Mouse (Mus musculus): ENCODE results near the gene Minpp1. TPM values are rescaled to one million over a fixed set of nuclear protein-coding genes. Genes with fewer than 3 reads are reported as not detected.
"Not testable (repeated sequence)": the region's sequence is repeated elsewhere in the genome, so short reads cannot be mapped to it uniquely, and the experiment has no call there.

Gene Minpp1
- polyA plus RNA-seq, 1 experiment = 19.3 TPM

DNA sequence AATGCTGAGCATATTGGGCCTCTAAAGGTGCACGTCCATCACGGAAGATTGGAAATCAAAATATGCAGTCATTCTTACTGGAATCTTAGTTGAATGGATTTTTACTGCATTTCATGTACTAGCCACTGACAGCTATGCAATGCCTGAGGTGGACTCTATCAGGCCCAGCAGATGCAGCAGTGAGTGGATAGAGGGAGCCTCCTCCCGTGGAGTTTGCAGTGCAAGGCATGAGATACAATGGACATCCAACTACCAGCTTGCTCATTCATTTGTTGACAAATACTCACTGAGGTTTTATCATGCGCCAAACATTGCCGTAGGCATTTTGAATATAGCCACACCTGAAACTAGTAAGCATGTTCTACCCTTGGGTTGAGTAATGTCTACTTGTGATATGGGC is 18.2 kb upstream of the Minpp1 start:
- TF ChIP-seq TAL1 (IDR thresholded peaks at IDR 0.05; ENCODE audit: low read length) (no peak), GATA1 (IDR thresholded peaks at IDR 0.05; ENCODE audit: low read length) (no peak)
- Histone ChIP-seq H3K36me3 (ENCODE audit: control insufficient read depth) (peaks cover 6% of the 10 kb centered on the region), H3K27me3 (ENCODE audit: control insufficient read depth) (no peaks in the 10 kb centered on the region), H3K4me3 (replicated peaks) (no peak overlapping the region), H3K9me3 (ENCODE audit: control insufficient read depth, low read length) (no peaks in the 10 kb centered on the region), H3K4me1 (ENCODE audit: control insufficient read depth) (peaks cover 29% of the 10 kb centered on the region)

DNA sequence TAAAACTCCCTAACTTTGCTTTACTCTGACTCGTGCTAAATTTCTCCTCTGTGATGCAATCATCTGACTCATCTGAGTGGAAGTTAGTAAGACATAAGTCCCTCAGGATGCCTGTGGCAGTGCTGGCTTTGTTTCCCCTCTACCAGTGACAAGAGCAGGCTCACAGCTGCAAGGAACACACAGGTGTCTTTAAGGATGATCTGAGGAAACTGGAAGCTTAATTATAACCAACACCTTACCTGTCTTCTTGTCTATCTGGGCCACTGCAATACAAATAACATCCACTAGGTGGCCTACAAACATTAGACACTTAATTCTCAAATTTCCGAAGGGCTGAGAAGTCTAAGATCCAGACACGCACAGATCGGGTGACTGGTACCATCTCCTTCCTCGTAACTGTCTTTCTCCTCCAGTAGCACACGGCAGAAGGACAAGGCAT is 15.5 kb upstream of the Minpp1 start:
- Histone ChIP-seq H3K36me3 (ENCODE audit: control insufficient read depth) (peaks cover 10% of the 10 kb centered on the region), H3K4me1 (ENCODE audit: control insufficient read depth) (peaks cover 39% of the 10 kb centered on the region), H3K27me3 (ENCODE audit: control insufficient read depth) (no peaks in the 10 kb centered on the region), H3K9me3 (ENCODE audit: control insufficient read depth, low read length) (peaks cover 4% of the 10 kb centered on the region), H3K4me3 (replicated peaks) (no peak overlapping the region)
- TF ChIP-seq TAL1 (IDR thresholded peaks at IDR 0.05; ENCODE audit: low read length) (no peak), GATA1 (IDR thresholded peaks at IDR 0.05; ENCODE audit: low read length) (no peak)

GRCm38 (mm10) chr19:32470570-32471263 is 14.9 kb upstream of the Minpp1 start:
- peaks cover 10% of the 10 kb centered on the region for H3K36me3 ChIP-seq (ENCODE audit: control insufficient read depth)
- H3K4me3 ChIP-seq (replicated peaks) = no peak overlapping the region
- TF ChIP-seq TAL1 (IDR thresholded peaks at IDR 0.05; ENCODE audit: low read length) (no peak), GATA1 (IDR thresholded peaks at IDR 0.05; ENCODE audit: low read length) (no peak)
- peaks cover 4% of the 10 kb centered on the region for H3K9me3 ChIP-seq (ENCODE audit: control insufficient read depth, low read length)
- H3K4me1 ChIP-seq (ENCODE audit: control insufficient read depth) = peaks cover 42% of the 10 kb centered on the region
- no peaks in the 10 kb centered on the region for H3K27me3 ChIP-seq (ENCODE audit: control insufficient read depth)

- H3K4me1 ChIP-seq (ENCODE audit: control insufficient read depth) = peaks cover 75% of the 10 kb centered on the region
- H3K27me3 ChIP-seq (ENCODE audit: control insufficient read depth) = no peaks in the 10 kb centered on the region
- H3K9me3 ChIP-seq (ENCODE audit: control insufficient read depth, low read length) = peaks cover 4% of the 10 kb centered on the region
- H3K36me3 ChIP-seq (ENCODE audit: control insufficient read depth) = peaks cover 7% of the 10 kb centered on the region
- peak overlapping the region; percentile 33 for H3K4me3 ChIP-seq (replicated peaks)
- TF ChIP-seq GATA1 (IDR thresholded peaks at IDR 0.05; ENCODE audit: low read length) (peak; percentile 78), TAL1 (IDR thresholded peaks at IDR 0.05; ENCODE audit: low read length) (peak; percentile 74)
Measured at GRCm38 (mm10) chr19:32476016-32476711, 9.4 kb upstream of the Minpp1 start.

DNA sequence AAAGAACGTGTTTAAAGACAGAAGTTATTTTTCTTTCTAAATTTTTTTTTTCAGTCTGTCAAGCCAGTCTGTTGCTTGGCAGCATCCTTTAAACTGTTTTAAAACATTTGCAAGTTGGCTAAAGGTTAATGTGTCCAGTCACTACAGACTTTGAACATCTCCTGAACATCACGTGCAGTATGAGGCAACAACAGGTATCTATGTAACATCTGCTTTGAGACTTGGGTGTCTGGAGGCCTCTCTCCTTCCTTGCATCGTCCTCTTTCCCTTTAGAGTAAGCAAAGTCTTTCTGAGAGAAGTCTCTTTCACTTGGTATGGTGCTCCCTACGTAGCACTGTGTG is 8.9 kb upstream of the Minpp1 start:
- Histone ChIP-seq H3K36me3 (ENCODE audit: control insufficient read depth) (peaks cover 5% of the 10 kb centered on the region), H3K4me1 (ENCODE audit: control insufficient read depth) (peaks cover 77% of the 10 kb centered on the region), H3K9me3 (ENCODE audit: control insufficient read depth, low read length) (peaks cover 4% of the 10 kb centered on the region), H3K4me3 (replicated peaks) (peak overlapping the region; percentile 33), H3K27me3 (ENCODE audit: control insufficient read depth) (no peaks in the 10 kb centered on the region)
- TF ChIP-seq GATA1 (IDR thresholded peaks at IDR 0.05; ENCODE audit: low read length) (no peak), TAL1 (IDR thresholded peaks at IDR 0.05; ENCODE audit: low read length) (peak; percentile 3; the same call in 1 of the 3 replicates)

- Histone ChIP-seq H3K27me3 (ENCODE audit: control insufficient read depth) (no peaks in the 10 kb centered on the region), H3K4me1 (ENCODE audit: control insufficient read depth) (peaks cover 91% of the 10 kb centered on the region), H3K4me3 (replicated peaks) (no peak overlapping the region), H3K9me3 (ENCODE audit: control insufficient read depth, low read length) (no peaks in the 10 kb centered on the region), H3K36me3 (ENCODE audit: control insufficient read depth) (no peaks in the 10 kb centered on the region)
- TF ChIP-seq GATA1 (IDR thresholded peaks at IDR 0.05; ENCODE audit: low read length) = no peak
- no peak for TF ChIP-seq TAL1 (IDR thresholded peaks at IDR 0.05; ENCODE audit: low read length)
Measured at GRCm38 (mm10) chr19:32480255-32480654, 5.3 kb upstream of the Minpp1 start.

DNA sequence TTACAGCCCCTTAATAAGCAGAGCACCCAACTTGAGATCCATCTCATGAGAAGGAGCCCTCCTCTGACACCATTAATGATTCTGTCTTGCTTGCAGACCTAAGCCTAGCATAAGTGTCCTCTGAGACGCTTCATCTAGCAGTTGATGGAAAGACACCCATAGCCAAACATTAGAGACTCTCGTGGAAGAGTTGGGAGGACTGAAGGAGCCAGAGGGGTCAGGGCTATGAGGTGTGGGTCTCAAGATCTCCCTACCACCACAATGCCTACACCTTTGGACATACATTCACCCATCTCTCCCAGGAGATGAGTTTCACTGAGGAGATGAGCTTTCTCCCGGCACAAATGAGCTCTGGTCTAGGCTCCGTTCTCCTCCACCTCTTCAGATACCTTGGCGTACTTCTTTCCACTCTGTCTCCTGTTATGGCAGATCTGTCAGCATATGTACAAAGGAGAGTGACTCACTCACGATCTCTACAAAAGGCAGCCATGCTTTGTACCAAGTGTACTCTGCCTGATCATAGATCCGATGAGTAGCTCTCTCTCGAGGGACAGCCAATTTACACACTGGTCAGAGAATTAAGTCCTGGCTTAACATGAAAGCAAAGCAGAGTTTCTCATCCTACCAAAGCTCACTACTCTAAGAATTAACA is 4.7 kb upstream of the Minpp1 start:
- H3K4me3 ChIP-seq (replicated peaks) = no peak overlapping the region
- H3K36me3 ChIP-seq (ENCODE audit: control insufficient read depth) = no peaks in the 10 kb centered on the region
- no peak for TF ChIP-seq TAL1 (IDR thresholded peaks at IDR 0.05; ENCODE audit: low read length)
- no peaks in the 10 kb centered on the region for H3K27me3 ChIP-seq (ENCODE audit: control insufficient read depth)
- H3K4me1 ChIP-seq (ENCODE audit: control insufficient read depth) = peaks cover 88% of the 10 kb centered on the region
- H3K9me3 ChIP-seq (ENCODE audit: control insufficient read depth, low read length) = no peaks in the 10 kb centered on the region

DNA sequence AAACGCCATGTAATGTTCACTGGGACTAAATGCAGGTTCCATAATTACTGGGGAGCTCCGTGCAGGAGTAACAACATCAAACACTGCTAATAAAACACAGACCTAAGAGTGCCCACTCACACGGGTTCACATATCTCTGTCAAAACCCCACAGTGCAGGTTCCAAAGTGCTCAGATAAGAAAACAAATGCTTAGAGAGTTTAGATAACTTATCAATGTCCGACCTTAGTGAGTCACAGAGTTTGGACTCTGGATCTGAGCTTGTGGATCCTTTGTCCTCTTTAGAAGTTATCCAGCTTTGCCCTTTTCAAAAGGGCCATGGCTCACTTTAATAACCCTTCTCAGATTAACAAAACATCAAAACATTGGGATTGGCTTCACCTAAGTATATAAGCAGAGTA is 4.1 kb upstream of the Minpp1 start:
- Histone ChIP-seq H3K4me3 (replicated peaks) (no peak overlapping the region), H3K9me3 (ENCODE audit: control insufficient read depth, low read length) (no peaks in the 10 kb centered on the region), H3K27me3 (ENCODE audit: control insufficient read depth) (no peaks in the 10 kb centered on the region), H3K4me1 (ENCODE audit: control insufficient read depth) (peaks cover 82% of the 10 kb centered on the region), H3K36me3 (ENCODE audit: control insufficient read depth) (no peaks in the 10 kb centered on the region)
- TF ChIP-seq GATA1 (IDR thresholded peaks at IDR 0.05; ENCODE audit: low read length) (no peak), TAL1 (IDR thresholded peaks at IDR 0.05; ENCODE audit: low read length) (no peak)

DNA sequence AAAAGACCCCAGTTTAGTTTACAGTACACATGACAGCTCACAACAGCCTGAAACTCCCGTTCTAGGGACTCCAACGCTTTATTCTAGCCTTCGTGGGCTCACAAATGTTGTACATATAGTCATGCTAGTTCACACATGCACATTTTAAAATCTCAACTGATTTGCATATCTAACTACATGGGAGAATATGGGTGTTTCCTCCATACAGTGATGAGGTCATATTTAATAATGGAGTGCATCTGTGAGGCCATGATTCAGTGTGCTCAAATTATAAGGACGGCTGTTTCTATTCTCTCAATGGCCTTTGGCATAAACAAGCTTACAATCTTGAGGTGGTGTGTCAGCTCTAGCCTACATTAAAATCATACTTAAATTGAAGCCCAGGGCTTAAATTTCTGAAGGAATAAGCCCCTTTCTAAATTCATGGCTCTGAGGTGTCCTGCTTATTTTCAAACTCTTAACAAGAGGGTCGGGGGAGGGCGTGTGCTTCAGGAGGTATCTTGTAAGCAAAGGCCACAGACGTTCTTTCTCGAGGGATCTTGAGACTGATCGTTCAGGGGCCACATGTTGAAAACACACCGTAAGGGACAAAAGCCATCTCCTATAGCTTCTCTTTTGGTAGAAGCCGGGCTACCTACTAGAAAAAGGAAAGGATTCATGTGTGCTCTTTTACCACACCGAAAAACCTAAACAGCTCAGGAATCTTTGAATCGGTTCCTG is 468 bp upstream of the Minpp1 start:
- H3K36me3 ChIP-seq (ENCODE audit: control insufficient read depth) = peaks cover 16% of the 10 kb centered on the region
- peaks cover 74% of the 10 kb centered on the region for H3K4me1 ChIP-seq (ENCODE audit: control insufficient read depth)
- TF ChIP-seq GATA1 (IDR thresholded peaks at IDR 0.05; ENCODE audit: low read length) = no peak
- no peak for TF ChIP-seq TAL1 (IDR thresholded peaks at IDR 0.05; ENCODE audit: low read length)
- H3K27me3 ChIP-seq (ENCODE audit: control insufficient read depth) = no peaks in the 10 kb centered on the region
- H3K4me3 ChIP-seq (replicated peaks) = peak overlapping the region; percentile 99
- no peaks in the 10 kb centered on the region for H3K9me3 ChIP-seq (ENCODE audit: control insufficient read depth, low read length)

DNA sequence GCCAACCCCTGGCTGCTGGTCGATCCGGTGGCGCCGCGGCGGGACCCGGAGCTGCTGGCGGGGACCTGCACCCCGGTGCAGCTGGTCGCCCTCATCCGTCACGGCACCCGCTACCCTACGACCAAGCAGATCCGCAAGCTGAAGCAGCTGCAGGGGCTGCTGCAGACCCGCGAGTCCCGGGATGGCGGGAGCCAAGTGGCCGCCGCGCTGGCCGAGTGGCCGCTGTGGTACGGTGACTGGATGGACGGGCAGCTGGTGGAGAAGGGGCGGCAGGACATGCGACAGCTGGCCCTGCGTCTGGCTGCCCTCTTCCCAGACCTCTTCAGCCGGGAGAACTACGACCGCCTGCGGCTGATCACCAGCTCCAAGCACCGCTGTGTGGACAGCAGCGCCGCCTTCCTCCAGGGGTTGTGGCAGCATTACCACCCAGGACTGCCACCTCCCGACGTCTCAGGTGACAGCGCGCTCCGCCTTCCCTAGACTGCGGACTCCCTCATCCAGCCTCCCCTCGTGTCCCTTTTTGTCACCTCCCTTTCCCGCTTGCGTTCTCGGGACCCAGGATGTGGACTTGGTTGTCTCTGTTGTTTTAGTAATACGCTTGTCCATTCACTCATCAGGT is 646 bp downstream of the Minpp1 start:
- not testable (repeated sequence) for H3K9me3 ChIP-seq (ENCODE audit: control insufficient read depth, low read length); H3K27me3 ChIP-seq (ENCODE audit: control insufficient read depth)
- Histone ChIP-seq H3K36me3 (ENCODE audit: control insufficient read depth) (peaks cover 25% of the 10 kb centered on the region), H3K4me3 (replicated peaks) (peak overlapping the region; percentile 99), H3K4me1 (ENCODE audit: control insufficient read depth) (peaks cover 70% of the 10 kb centered on the region)

All from erythroblast, embryonic 14.5 days (primary cell).